12 mouse cellular contexts compared by ENCODE assay signal in genomic region chr13:22029928-22030327, GRCm38 (mm10). TPM values are rescaled to one million over a fixed set of nuclear protein-coding genes. Genes with fewer than 3 reads are reported as not detected.
DNase-seq lines count a peak whose midpoint lies in the region; ATAC-seq and TF ChIP-seq lines count a peak whose summit lies in the region.
"Had no signal": no experiment of that assay in that cellular context is flagged by ENCODE, and none has a peak within 500 bp of the region (broad histone marks: within the 10 kb centered on the region; RNA-seq: fewer than 3 reads in every experiment).

No protein-coding gene starts in this region.

- DNase-seq in forebrain, embryonic 10.5 days (ENCODE audit: extremely low spot score, low spot score): peak; percentile 35
- no peak for DNase-seq in forebrain, embryonic 11.5 days (ENCODE audit: low spot score)
- DNase-seq in midbrain, embryonic 10.5 days (ENCODE audit: low spot score): peak; percentile 50
- DNase-seq in midbrain, postnatal 0 days (ENCODE audit: low spot score): no peak
- DNase-seq in MN1 (ENCODE audit: low spot score): peak; percentile 75
- DNase-seq in adrenal gland, adult 2 months: no peak
- no peak for DNase-seq in right cerebral cortex, postnatal 14 days
- DNase-seq: adrenal gland, postnatal 36 days; cerebellum, adult 9-11 months; right cerebral cortex, postnatal 25 days had no signal

- H3K4me1 ChIP-seq in forebrain, embryonic 10.5 days: peaks cover 42% of the 10 kb centered on the region
- H3K4me1 ChIP-seq in forebrain, embryonic 11.5 days (replicated peaks; ENCODE audit: control insufficient read depth, insufficient read depth, low read length): 0 out of 2 replicates have a peak, but pooled peaks cover 3% of the 10 kb centered on the region
- peaks cover 35% of the 10 kb centered on the region for H3K4me1 ChIP-seq in midbrain, embryonic 10.5 days
- H3K4me1 ChIP-seq in midbrain, postnatal 0 days (ENCODE audit: insufficient read depth, low read length): no peaks in the 10 kb centered on the region
- peaks cover 53% of the 10 kb centered on the region for H3K4me1 ChIP-seq in liver, embryonic 12.5 days

- H3K4me3 ChIP-seq in forebrain, embryonic 10.5 days: peak overlapping the region; percentile 59
- no peak overlapping the region for H3K4me3 ChIP-seq in forebrain, embryonic 11.5 days (ENCODE audit: low read depth, low read length)
- H3K4me3 ChIP-seq in midbrain, embryonic 10.5 days: peak overlapping the region; percentile 60
- H3K4me3 ChIP-seq in midbrain, postnatal 0 days (ENCODE audit: low read depth, low read length): no peak overlapping the region
- H3K4me3 ChIP-seq in liver, embryonic 12.5 days: peak overlapping the region; percentile 67

- no peaks in the 10 kb centered on the region for H3K36me3 ChIP-seq in forebrain, embryonic 10.5 days (replicated peaks)
- no peaks in the 10 kb centered on the region for H3K36me3 ChIP-seq in forebrain, embryonic 11.5 days (ENCODE audit: control insufficient read depth, insufficient read depth, low read length)
- H3K36me3 ChIP-seq in midbrain, embryonic 10.5 days: no peaks in the 10 kb centered on the region
- H3K36me3 ChIP-seq in midbrain, postnatal 0 days (ENCODE audit: insufficient read depth, low read length): no peaks in the 10 kb centered on the region
- H3K36me3 ChIP-seq in liver, embryonic 12.5 days: no peaks in the 10 kb centered on the region
- H3K36me3 ChIP-seq: lung, embryonic 15.5 days had no signal

- no peak overlapping the region for H3K27ac ChIP-seq in forebrain, embryonic 10.5 days
- no peak overlapping the region for H3K27ac ChIP-seq in forebrain, embryonic 11.5 days (ENCODE audit: low read depth, low read length)
- no peak overlapping the region for H3K27ac ChIP-seq in midbrain, embryonic 10.5 days (replicated peaks)
- no peak overlapping the region for H3K27ac ChIP-seq in midbrain, postnatal 0 days (ENCODE audit: low read depth, low read length)
- H3K27ac ChIP-seq in liver, embryonic 12.5 days: peak overlapping the region; percentile 92
- H3K27ac ChIP-seq: lung, embryonic 15.5 days had no signal

- H3K4me2 ChIP-seq in forebrain, embryonic 11.5 days (ENCODE audit: low read depth, low read length, severe bottlenecking): no peak overlapping the region
- no peak overlapping the region for H3K4me2 ChIP-seq in midbrain, postnatal 0 days (ENCODE audit: low read depth, low read length, poor library complexity, severe bottlenecking)
- H3K4me2 ChIP-seq in liver, embryonic 12.5 days: peak overlapping the region; percentile 76

- H3K9me3 ChIP-seq in forebrain, embryonic 10.5 days: no peaks in the 10 kb centered on the region
- no peaks in the 10 kb centered on the region for H3K9me3 ChIP-seq in forebrain, embryonic 11.5 days (ENCODE audit: control insufficient read depth, low read length)
- no peaks in the 10 kb centered on the region for H3K9me3 ChIP-seq in midbrain, embryonic 10.5 days (replicated peaks)
- no peaks in the 10 kb centered on the region for H3K9me3 ChIP-seq in midbrain, postnatal 0 days (ENCODE audit: low read length)
- no peaks in the 10 kb centered on the region for H3K9me3 ChIP-seq in liver, embryonic 12.5 days (replicated peaks)
- H3K9me3 ChIP-seq: lung, embryonic 15.5 days had no signal

- ATAC-seq in forebrain, embryonic 11.5 days (replicated peaks; ENCODE audit: low FRiP score): no peak
- no peak for ATAC-seq in midbrain, postnatal 0 days (ENCODE audit: low FRiP score)
- no peak for ATAC-seq in liver, embryonic 12.5 days

- no peak overlapping the region for H3K9ac ChIP-seq in forebrain, embryonic 11.5 days (ENCODE audit: low read length)
- no peak overlapping the region for H3K9ac ChIP-seq in midbrain, postnatal 0 days (replicated peaks; ENCODE audit: low read length, poor library complexity, severe bottlenecking)
- peak overlapping the region; percentile 78 for H3K9ac ChIP-seq in liver, embryonic 12.5 days
- H3K9ac ChIP-seq: lung, embryonic 15.5 days had no signal

- 30% methylated on average over 8 of the region's 8 CpGs for WGBS in forebrain, embryonic 10.5 days
- 24% methylated on average over 8 of the region's 8 CpGs for WGBS in forebrain, embryonic 11.5 days
- WGBS in midbrain, embryonic 10.5 days: 28% methylated on average over 8 of the region's 8 CpGs
- WGBS in midbrain, postnatal 0 days: 27% methylated on average over 8 of the region's 8 CpGs
- 19% methylated on average over 8 of the region's 8 CpGs for WGBS in liver, embryonic 12.5 days (ENCODE audit: insufficient replicate concordance)

- TF ChIP-seq CTCF in midbrain, postnatal 0 days (IDR thresholded peaks at IDR 0.05): no peak

- no peaks in the 10 kb centered on the region for H3K27me3 ChIP-seq in forebrain, embryonic 10.5 days (ENCODE audit: poor library complexity, severe bottlenecking)
- H3K27me3 ChIP-seq in forebrain, embryonic 11.5 days (ENCODE audit: control insufficient read depth, insufficient read depth, low read length): no peaks in the 10 kb centered on the region
- H3K27me3 ChIP-seq in midbrain, embryonic 10.5 days (ENCODE audit: low read depth, poor library complexity, severe bottlenecking): no peaks in the 10 kb centered on the region
- H3K27me3 ChIP-seq in midbrain, postnatal 0 days (ENCODE audit: insufficient read depth, low read length): no peaks in the 10 kb centered on the region
- H3K27me3 ChIP-seq in liver, embryonic 12.5 days (replicated peaks): no peaks in the 10 kb centered on the region
- H3K27me3 ChIP-seq: lung, embryonic 15.5 days had no signal

RNA-seq across cellular contexts. Expression of gene Hist1h2ah, which starts 5.4 kb away (rescaled TPM):
- 12.1 and 14.3 TPM in 2 replicates for polyA plus RNA-seq in forebrain, embryonic 10.5 days (2016; fragmentation: Nextera tagmentation; extraction: Ambion mirVana)
- polyA plus RNA-seq in forebrain, embryonic 11.5 days (2014; fragmentation: Nextera tagmentation; extraction: Ambion mirVana): 5.6 TPM in 1 of 2 replicates, not detected in the other
- polyA plus RNA-seq in midbrain, embryonic 10.5 days (2016; fragmentation: Nextera tagmentation; extraction: Ambion mirVana): 10.6 and 11.4 TPM in 2 replicates
- 4.5 and 62.6 TPM in 2 replicates for total RNA-seq in midbrain, postnatal 0 days (2014; rRNA removed)
- polyA plus RNA-seq in midbrain, postnatal 0 days (2015; fragmentation: Nextera tagmentation; extraction: Ambion mirVana): 6.9 TPM in 1 of 2 replicates, not detected in the other
- 9.3 and 17.8 TPM in 2 replicates for polyA plus RNA-seq in liver, embryonic 12.5 days (2016; fragmentation: Nextera tagmentation; extraction: Ambion mirVana)
- total RNA-seq in adrenal gland, adult 2 months (2021): 10 to 100 TPM; 14.2 to 18.9 TPM
- 1.0 and 16.0 TPM in 2 replicates for polyA plus RNA-seq in adrenal gland, adult 2 months (2012; rRNA removed)

RNA-seq across cellular contexts. Expression of gene Hist1h2bk, which starts 5.7 kb away (rescaled TPM):
- 6.4 and 7.7 TPM in 2 replicates for polyA plus RNA-seq in forebrain, embryonic 10.5 days (2016; fragmentation: Nextera tagmentation; extraction: Ambion mirVana)
- polyA plus RNA-seq in forebrain, embryonic 11.5 days (2014; fragmentation: Nextera tagmentation; extraction: Ambion mirVana): 5.4 and 11.9 TPM in 2 replicates
- 9.4 and 9.7 TPM in 2 replicates for polyA plus RNA-seq in midbrain, embryonic 10.5 days (2016; fragmentation: Nextera tagmentation; extraction: Ambion mirVana)
- total RNA-seq in midbrain, postnatal 0 days (2014; rRNA removed): 112 and 321 TPM in 2 replicates
- not detected in 2 replicates for polyA plus RNA-seq in midbrain, postnatal 0 days (2015; fragmentation: Nextera tagmentation; extraction: Ambion mirVana)
- 4.4 and 4.8 TPM in 2 replicates for polyA plus RNA-seq in liver, embryonic 12.5 days (2016; fragmentation: Nextera tagmentation; extraction: Ambion mirVana)
- total RNA-seq in adrenal gland, adult 2 months (2021): 10 to 100 TPM; 27.4 to 48.0 TPM
- polyA plus RNA-seq in adrenal gland, adult 2 months (2012; rRNA removed): 1.9 and 3.2 TPM in 2 replicates

RNA-seq across cellular contexts. Expression of gene Hist1h4i, which starts 11.2 kb away (rescaled TPM):
- 53.1 and 58.6 TPM in 2 replicates for polyA plus RNA-seq in forebrain, embryonic 10.5 days (2016; fragmentation: Nextera tagmentation; extraction: Ambion mirVana)
- polyA plus RNA-seq in forebrain, embryonic 11.5 days (2014; fragmentation: Nextera tagmentation; extraction: Ambion mirVana): 52.1 and 59.1 TPM in 2 replicates
- 51.3 and 52.5 TPM in 2 replicates for polyA plus RNA-seq in midbrain, embryonic 10.5 days (2016; fragmentation: Nextera tagmentation; extraction: Ambion mirVana)
- 10.0 and 19.2 TPM in 2 replicates for total RNA-seq in midbrain, postnatal 0 days (2014; rRNA removed)
- 2.2 and 2.5 TPM in 2 replicates for polyA plus RNA-seq in midbrain, postnatal 0 days (2015; fragmentation: Nextera tagmentation; extraction: Ambion mirVana)
- 44.1 and 49.4 TPM in 2 replicates for polyA plus RNA-seq in liver, embryonic 12.5 days (2016; fragmentation: Nextera tagmentation; extraction: Ambion mirVana)
- 10 to 100 TPM; 48.5 to 52.2 TPM for total RNA-seq in adrenal gland, adult 2 months (2021)
- 11.4 and 12.7 TPM in 2 replicates for polyA plus RNA-seq in adrenal gland, adult 2 months (2012; rRNA removed)

RNA-seq across cellular contexts. Expression of gene Hist1h2ag, which starts 12.8 kb away (rescaled TPM):
- polyA plus RNA-seq in forebrain, embryonic 10.5 days (2016; fragmentation: Nextera tagmentation; extraction: Ambion mirVana): 54.9 and 55.0 TPM in 2 replicates
- 64.5 and 67.2 TPM in 2 replicates for polyA plus RNA-seq in forebrain, embryonic 11.5 days (2014; fragmentation: Nextera tagmentation; extraction: Ambion mirVana)
- polyA plus RNA-seq in midbrain, embryonic 10.5 days (2016; fragmentation: Nextera tagmentation; extraction: Ambion mirVana): 64.8 and 64.9 TPM in 2 replicates
- total RNA-seq in midbrain, postnatal 0 days (2014; rRNA removed): 84.2 and 252 TPM in 2 replicates
- 2.5 TPM in 1 of 2 replicates, not detected in the other for polyA plus RNA-seq in midbrain, postnatal 0 days (2015; fragmentation: Nextera tagmentation; extraction: Ambion mirVana)
- 24.0 and 28.2 TPM in 2 replicates for polyA plus RNA-seq in liver, embryonic 12.5 days (2016; fragmentation: Nextera tagmentation; extraction: Ambion mirVana)
- total RNA-seq in adrenal gland, adult 2 months (2021): 10 to 100 TPM; 14.1 to 18.2 TPM
- 0.45 TPM in 1 of 2 replicates, not detected in the other for polyA plus RNA-seq in adrenal gland, adult 2 months (2012; rRNA removed)

RNA-seq across cellular contexts. Expression of gene Hist1h2bj, which starts 13.1 kb away (rescaled TPM):
- 11.7 and 14.9 TPM in 2 replicates for polyA plus RNA-seq in forebrain, embryonic 10.5 days (2016; fragmentation: Nextera tagmentation; extraction: Ambion mirVana)
- 9.6 and 11.7 TPM in 2 replicates for polyA plus RNA-seq in forebrain, embryonic 11.5 days (2014; fragmentation: Nextera tagmentation; extraction: Ambion mirVana)
- 14.7 and 16.2 TPM in 2 replicates for polyA plus RNA-seq in midbrain, embryonic 10.5 days (2016; fragmentation: Nextera tagmentation; extraction: Ambion mirVana)
- 161 and 335 TPM in 2 replicates for total RNA-seq in midbrain, postnatal 0 days (2014; rRNA removed)
- polyA plus RNA-seq in midbrain, postnatal 0 days (2015; fragmentation: Nextera tagmentation; extraction: Ambion mirVana): 2.7 and 3.2 TPM in 2 replicates
- polyA plus RNA-seq in liver, embryonic 12.5 days (2016; fragmentation: Nextera tagmentation; extraction: Ambion mirVana): 14.5 and 17.1 TPM in 2 replicates
- 10 to 100 TPM; 14.1 to 18.8 TPM for total RNA-seq in adrenal gland, adult 2 months (2021)
- 2.3 and 2.8 TPM in 2 replicates for polyA plus RNA-seq in adrenal gland, adult 2 months (2012; rRNA removed)

Comparison
In these comparisons a context has a peak if more than half of its experiments do, and no peak if none do; other contexts are left out.
1. DNase-seq: peak in forebrain, embryonic 10.5 days (single experiment), midbrain, embryonic 10.5 days (single experiment) and MN1 (single experiment); none in forebrain, embryonic 11.5 days (single experiment), midbrain, postnatal 0 days (single experiment), adrenal gland, adult 2 months (single experiment) and right cerebral cortex, postnatal 14 days (single experiment).
2. H3K4me3 ChIP-seq: peak in forebrain, embryonic 10.5 days (single experiment), midbrain, embryonic 10.5 days (single experiment) and liver, embryonic 12.5 days (single experiment); none in forebrain, embryonic 11.5 days (single experiment) and midbrain, postnatal 0 days (single experiment).